Mouse (Mus musculus): ENCODE measurements around the gene Pde4d. TPM values are rescaled to one million over a fixed set of nuclear protein-coding genes. Genes with fewer than 3 reads are reported as not detected.

Gene Pde4d
- polyA plus RNA-seq, 1 experiment from 2014 or later = 14.9 TPM

GRCm38 (mm10) chr13:109092654-109093053 lies 642.9 kb downstream of the Pde4d start:
- no peak for ATAC-seq (ENCODE audit: low read depth)
- Histone ChIP-seq H3K9me3 (ENCODE audit: control insufficient read depth, low read length) (no peaks in the 10 kb centered on the region), H3K4me3 (ENCODE audit: low read length) (no peak overlapping the region), H3K27ac (ENCODE audit: low read length) (no peak overlapping the region), H3K4me2 (ENCODE audit: low read depth, low read length) (no peak overlapping the region), H3K4me1 (replicated peaks; ENCODE audit: control insufficient read depth, insufficient read depth, low read length) (no peaks in the 10 kb centered on the region), H3K36me3 (ENCODE audit: control insufficient read depth, insufficient read depth, low read length) (no peaks in the 10 kb centered on the region), H3K9ac (ENCODE audit: low read length) (no peak overlapping the region), H3K27me3 (ENCODE audit: control insufficient read depth, insufficient read depth, low read depth, low read length) (no peaks in the 10 kb centered on the region)
- WGBS = 71% methylated on average over 3 of the region's 3 CpGs

- WGBS = 70% methylated on average over 2 of the region's 2 CpGs
Measured at GRCm38 (mm10) chr13:109096654-109097053, 646.9 kb downstream of the Pde4d start.

GRCm38 (mm10) chr13:109116004-109116341 lies 666.2 kb downstream of the Pde4d start:
- 0% methylated on average over 8 of the region's 8 CpGs for WGBS
- peak; percentile 64 for ATAC-seq (ENCODE audit: low read depth)

More at GRCm38 (mm10) chr13:109096654-109097053, 646.9 kb downstream of the Pde4d start:
- Histone ChIP-seq H3K9ac (ENCODE audit: low read length) (no peak overlapping the region), H3K4me2 (ENCODE audit: low read depth, low read length) (no peak overlapping the region), H3K27me3 (ENCODE audit: control insufficient read depth, insufficient read depth, low read depth, low read length) (no peaks in the 10 kb centered on the region), H3K4me1 (replicated peaks; ENCODE audit: control insufficient read depth, insufficient read depth, low read length) (no peaks in the 10 kb centered on the region), H3K4me3 (ENCODE audit: low read length) (no peak overlapping the region), H3K36me3 (ENCODE audit: control insufficient read depth, insufficient read depth, low read length) (no peaks in the 10 kb centered on the region), H3K27ac (ENCODE audit: low read length) (no peak overlapping the region), H3K9me3 (ENCODE audit: control insufficient read depth, low read length) (no peaks in the 10 kb centered on the region)
- no peak for ATAC-seq (ENCODE audit: low read depth)

GRCm38 (mm10) chr13:109116342-109117201 lies 666.8 kb downstream of the Pde4d start:
- WGBS = under 1% methylated on average over 50 of the region's 63 CpGs
- H3K9me3 ChIP-seq (ENCODE audit: control insufficient read depth, low read length) = no peaks in the 10 kb centered on the region
- peaks cover 11% of the 10 kb centered on the region for H3K4me1 ChIP-seq (replicated peaks; ENCODE audit: control insufficient read depth, insufficient read depth, low read length)
- H3K9ac ChIP-seq (ENCODE audit: low read length) = no peak overlapping the region
- peak overlapping the region; percentile 43 for H3K4me3 ChIP-seq (ENCODE audit: low read length)
- no peaks in the 10 kb centered on the region for H3K36me3 ChIP-seq (ENCODE audit: control insufficient read depth, insufficient read depth, low read length)
- peak overlapping the region; percentile 76 for H3K4me2 ChIP-seq (ENCODE audit: low read depth, low read length)
- ATAC-seq (ENCODE audit: low read depth) = peak; percentile 45; the same call in 1 of the 2 replicates
- H3K27me3 ChIP-seq (ENCODE audit: control insufficient read depth, insufficient read depth, low read depth, low read length) = peaks cover 17% of the 10 kb centered on the region
- H3K27ac ChIP-seq (ENCODE audit: low read length) = no peak overlapping the region

More at GRCm38 (mm10) chr13:109116004-109116341, 666.2 kb downstream of the Pde4d start:
- Histone ChIP-seq H3K27ac (ENCODE audit: low read length) (no peak overlapping the region), H3K9me3 (ENCODE audit: control insufficient read depth, low read length) (no peaks in the 10 kb centered on the region), H3K36me3 (ENCODE audit: control insufficient read depth, insufficient read depth, low read length) (no peaks in the 10 kb centered on the region), H3K27me3 (ENCODE audit: control insufficient read depth, insufficient read depth, low read depth, low read length) (peaks cover 17% of the 10 kb centered on the region), H3K9ac (ENCODE audit: low read length) (no peak overlapping the region), H3K4me2 (ENCODE audit: low read depth, low read length) (peak overlapping the region; percentile 76), H3K4me1 (replicated peaks; ENCODE audit: control insufficient read depth, insufficient read depth, low read length) (peaks cover 11% of the 10 kb centered on the region), H3K4me3 (ENCODE audit: low read length) (peak overlapping the region; percentile 43)

- Histone ChIP-seq H3K4me2 (ENCODE audit: low read depth, low read length) (peak overlapping the region; percentile 76), H3K27me3 (ENCODE audit: control insufficient read depth, insufficient read depth, low read depth, low read length) (peaks cover 17% of the 10 kb centered on the region), H3K9me3 (ENCODE audit: control insufficient read depth, low read length) (no peaks in the 10 kb centered on the region), H3K27ac (ENCODE audit: low read length) (no peak overlapping the region), H3K9ac (ENCODE audit: low read length) (no peak overlapping the region), H3K4me1 (replicated peaks; ENCODE audit: control insufficient read depth, insufficient read depth, low read length) (peaks cover 11% of the 10 kb centered on the region), H3K4me3 (ENCODE audit: low read length) (no peak overlapping the region), H3K36me3 (ENCODE audit: control insufficient read depth, insufficient read depth, low read length) (no peaks in the 10 kb centered on the region)
- ATAC-seq (ENCODE audit: low read depth) = no peak
- WGBS = 10% methylated on average over 14 of the region's 14 CpGs
Measured at GRCm38 (mm10) chr13:109117210-109117791, 667.6 kb downstream of the Pde4d start.

GRCm38 (mm10) chr13:109118296-109118800 lies 668.6 kb downstream of the Pde4d start:
- H3K27me3 ChIP-seq (ENCODE audit: control insufficient read depth, insufficient read depth, low read depth, low read length) = peaks cover 17% of the 10 kb centered on the region
- no peak for ATAC-seq (ENCODE audit: low read depth)
- H3K4me1 ChIP-seq (replicated peaks; ENCODE audit: control insufficient read depth, insufficient read depth, low read length) = peaks cover 11% of the 10 kb centered on the region
- no peaks in the 10 kb centered on the region for H3K9me3 ChIP-seq (ENCODE audit: control insufficient read depth, low read length)
- no peaks in the 10 kb centered on the region for H3K36me3 ChIP-seq (ENCODE audit: control insufficient read depth, insufficient read depth, low read length)
- no peak overlapping the region for H3K9ac ChIP-seq (ENCODE audit: low read length)
- no peak overlapping the region for H3K4me3 ChIP-seq (ENCODE audit: low read length)
- H3K27ac ChIP-seq (ENCODE audit: low read length) = no peak overlapping the region
- 61% methylated on average over 1 of the region's 1 CpGs for WGBS
- H3K4me2 ChIP-seq (ENCODE audit: low read depth, low read length) = no peak overlapping the region

- no peak overlapping the region for H3K9ac ChIP-seq (ENCODE audit: low read length)
Measured at GRCm38 (mm10) chr13:109121867-109122266, 672.1 kb downstream of the Pde4d start.

GRCm38 (mm10) chr13:109136405-109136804 lies 686.7 kb downstream of the Pde4d start:
- Histone ChIP-seq H3K27ac (ENCODE audit: low read length) (no peak overlapping the region), H3K4me1 (replicated peaks; ENCODE audit: control insufficient read depth, insufficient read depth, low read length) (no peaks in the 10 kb centered on the region), H3K36me3 (ENCODE audit: control insufficient read depth, insufficient read depth, low read length) (no peaks in the 10 kb centered on the region), H3K27me3 (ENCODE audit: control insufficient read depth, insufficient read depth, low read depth, low read length) (no peaks in the 10 kb centered on the region), H3K9ac (ENCODE audit: low read length) (no peak overlapping the region), H3K4me3 (ENCODE audit: low read length) (no peak overlapping the region), H3K9me3 (ENCODE audit: control insufficient read depth, low read length) (no peaks in the 10 kb centered on the region), H3K4me2 (ENCODE audit: low read depth, low read length) (no peak overlapping the region)
- no peak for ATAC-seq (ENCODE audit: low read depth)
- 63% methylated on average over 4 of the region's 4 CpGs for WGBS

More at GRCm38 (mm10) chr13:109121867-109122266, 672.1 kb downstream of the Pde4d start:
- no peak overlapping the region for H3K4me3 ChIP-seq (ENCODE audit: low read length)
- peaks cover 9% of the 10 kb centered on the region for H3K27me3 ChIP-seq (ENCODE audit: control insufficient read depth, insufficient read depth, low read depth, low read length)
- no peak overlapping the region for H3K4me2 ChIP-seq (ENCODE audit: low read depth, low read length)
- H3K4me1 ChIP-seq (replicated peaks; ENCODE audit: control insufficient read depth, insufficient read depth, low read length) = peaks cover 3% of the 10 kb centered on the region; the same call in 1 of the 2 replicates
- ATAC-seq (ENCODE audit: low read depth) = no peak
- no peaks in the 10 kb centered on the region for H3K36me3 ChIP-seq (ENCODE audit: control insufficient read depth, insufficient read depth, low read length)
- no peak overlapping the region for H3K27ac ChIP-seq (ENCODE audit: low read length)
- WGBS = 39% methylated on average over 3 of the region's 3 CpGs
- no peaks in the 10 kb centered on the region for H3K9me3 ChIP-seq (ENCODE audit: control insufficient read depth, low read length)

- WGBS = 50% methylated on average over 3 of the region's 3 CpGs
- H3K9ac ChIP-seq (ENCODE audit: low read length) = no peak overlapping the region
- H3K9me3 ChIP-seq (ENCODE audit: control insufficient read depth, low read length) = no peaks in the 10 kb centered on the region
- H3K4me3 ChIP-seq (ENCODE audit: low read length) = no peak overlapping the region
- no peaks in the 10 kb centered on the region for H3K4me1 ChIP-seq (replicated peaks; ENCODE audit: control insufficient read depth, insufficient read depth, low read length)
- H3K27ac ChIP-seq (ENCODE audit: low read length) = no peak overlapping the region
- H3K27me3 ChIP-seq (ENCODE audit: control insufficient read depth, insufficient read depth, low read depth, low read length) = no peaks in the 10 kb centered on the region
- no peaks in the 10 kb centered on the region for H3K36me3 ChIP-seq (ENCODE audit: control insufficient read depth, insufficient read depth, low read length)
- no peak overlapping the region for H3K4me2 ChIP-seq (ENCODE audit: low read depth, low read length)
- ATAC-seq (ENCODE audit: low read depth) = no peak
Measured at GRCm38 (mm10) chr13:109158703-109159102, 709.0 kb downstream of the Pde4d start.
